Mouse (Mus musculus) heart, adult 18-20 months (tissue): ENCODE data around the gene Grm7. TPM values are rescaled to one million over a fixed set of nuclear protein-coding genes. Genes with fewer than 3 reads are reported as not detected.
A peak's percentile ranks its signal among the peaks of the same experiment; 100 is the strongest.

Experiments used
- DNase-seq, 2 experiments: peaks; one replicate each; pipeline ENCODE4 v3.0.0; 2021 to 2022; ENCODE audit warnings: mixed read lengths in 1 of 2
- long read RNA-seq, 2 experiments: library from polyadenylated mRNA; stranded (forward); transcript quantifications; one replicate each; pipeline ENCODE4 v2.0.0; 2021
- total RNA-seq, 2 experiments: library from RNA; stranded (reverse); gene quantifications; 2 replicates each; pipeline ENCODE4 v1.2.3; 2021

Grm7 gene
- under 1 TPM; 0.08 to 0.17 TPM for total RNA-seq
- long read RNA-seq, experiment 1, result 0 reads
- long read RNA-seq, experiment 2, partial matches to known transcripts, result 0 of 1 reads
- long read RNA-seq, experiment 2, other reads (novel, unspliced or antisense), result 1 of 1 reads

GRCm38 (mm10) chr6:110645411-110646361 is at the start of gene Grm7:
Gene Grm7, plus strand, starts transcription at chr6:110645581.
- peak; percentile 4 for DNase-seq

- DNase-seq, result no peak
Observed at GRCm38 (mm10) chr6:110645041-110645410, 355 bp upstream of the Grm7 start.

GRCm38 (mm10) chr6:110646901-110647300 is 1.5 kb downstream of the Grm7 start:
- DNase-seq, result no peak

DNA sequence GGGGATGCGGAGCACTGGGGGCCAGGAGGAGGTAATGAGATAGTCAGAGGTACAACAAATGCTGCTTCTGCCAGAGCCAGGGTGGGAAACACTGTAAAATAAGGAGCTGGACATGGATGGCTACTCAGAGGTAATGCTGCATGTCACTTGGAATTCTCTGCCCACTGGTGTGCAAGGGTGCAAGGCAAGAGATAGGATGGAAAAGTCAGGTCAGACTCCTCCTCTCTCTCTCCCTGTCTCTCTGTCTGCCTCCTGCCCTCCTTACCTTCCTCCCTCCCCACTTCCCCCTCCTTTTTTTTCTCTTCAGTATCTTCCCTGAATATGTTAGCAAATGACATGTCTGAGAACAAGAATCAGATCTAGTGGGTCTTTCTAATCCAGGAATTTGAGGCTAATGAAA is 3.8 kb downstream of the Grm7 start:
- no peak for DNase-seq

GRCm38 (mm10) chr6:110653361-110654001 is 8.1 kb downstream of the Grm7 start:
- no peak for DNase-seq

DNA sequence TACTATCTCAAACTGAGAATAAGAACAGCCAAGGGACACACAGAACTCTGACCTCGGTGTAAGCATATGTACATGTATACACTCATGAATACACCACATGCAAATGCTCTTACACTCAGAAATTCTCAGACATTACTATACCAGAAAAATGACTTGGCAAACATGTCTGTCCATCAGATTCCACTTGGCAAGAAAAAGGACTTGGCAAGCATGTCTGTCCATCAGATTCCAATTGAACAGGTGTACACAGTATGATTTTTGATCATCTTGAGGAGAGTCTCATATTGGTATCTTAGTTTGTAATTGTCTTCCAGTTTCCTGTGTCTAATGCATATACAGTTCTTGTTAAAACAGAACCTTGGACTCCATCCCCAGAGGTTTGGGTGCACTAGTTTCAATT is 19.1 kb downstream of the Grm7 start:
- DNase-seq, result no peak

- DNase-seq, result no peak
Observed at GRCm38 (mm10) chr6:110668447-110668846, 23.1 kb downstream of the Grm7 start.

GRCm38 (mm10) chr6:110690954-110691353 is 45.6 kb downstream of the Grm7 start:
- DNase-seq, result no peak

GRCm38 (mm10) chr6:110709763-110710162 is 64.4 kb downstream of the Grm7 start:
- no peak for DNase-seq

GRCm38 (mm10) chr6:110714943-110715342 is 69.6 kb downstream of the Grm7 start:
- DNase-seq, result no peak

- no peak for DNase-seq
Observed at GRCm38 (mm10) chr6:110723371-110723770, 78.0 kb downstream of the Grm7 start.

DNA sequence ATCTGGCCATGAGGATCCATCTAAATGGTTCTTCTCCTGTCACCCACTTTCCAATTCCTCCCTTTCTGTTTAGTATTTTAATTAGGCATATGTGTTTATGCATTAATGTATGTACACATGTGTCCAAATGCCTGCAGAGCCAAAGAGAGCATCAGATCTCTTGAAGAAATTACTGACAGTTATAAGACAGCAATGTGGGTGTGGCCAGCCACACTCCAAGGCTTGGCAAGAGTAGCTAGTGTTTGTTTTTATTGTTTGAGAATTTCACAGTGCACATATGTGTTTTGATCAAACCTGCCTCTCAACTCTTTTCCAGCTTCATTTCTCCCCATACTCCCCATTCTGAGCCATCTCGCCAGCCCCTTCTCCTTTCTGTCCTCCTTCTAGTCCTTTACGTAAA is 88.5 kb downstream of the Grm7 start:
- no peak for DNase-seq

GRCm38 (mm10) chr6:110743981-110744670 is 98.7 kb downstream of the Grm7 start:
- no peak for DNase-seq

GRCm38 (mm10) chr6:110755921-110756320 is 110.5 kb downstream of the Grm7 start:
- DNase-seq, result no peak

DNA sequence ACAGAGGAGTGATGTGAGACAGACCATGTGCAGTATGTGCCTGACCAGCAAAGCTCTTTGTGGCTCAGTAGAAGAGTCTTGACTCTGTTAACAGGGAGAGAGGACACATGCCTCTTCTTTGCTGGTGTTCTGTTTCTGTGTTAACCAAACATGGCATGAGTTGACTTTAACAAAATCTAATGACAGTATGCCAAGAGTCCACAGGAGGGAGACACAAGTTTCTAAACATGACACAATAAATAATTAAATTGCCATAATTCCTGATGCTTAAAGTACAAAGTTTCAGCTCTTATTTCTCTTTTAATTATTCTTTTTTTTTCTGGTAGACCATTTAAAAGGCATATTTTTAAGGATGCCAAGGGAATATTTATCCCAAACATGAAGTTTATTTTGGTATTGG is 124.2 kb downstream of the Grm7 start:
- no peak for DNase-seq

GRCm38 (mm10) chr6:110772652-110773051 is 127.3 kb downstream of the Grm7 start:
- no peak for DNase-seq

- DNase-seq, result no peak
Observed at GRCm38 (mm10) chr6:110776046-110776445, 130.7 kb downstream of the Grm7 start.

DNA sequence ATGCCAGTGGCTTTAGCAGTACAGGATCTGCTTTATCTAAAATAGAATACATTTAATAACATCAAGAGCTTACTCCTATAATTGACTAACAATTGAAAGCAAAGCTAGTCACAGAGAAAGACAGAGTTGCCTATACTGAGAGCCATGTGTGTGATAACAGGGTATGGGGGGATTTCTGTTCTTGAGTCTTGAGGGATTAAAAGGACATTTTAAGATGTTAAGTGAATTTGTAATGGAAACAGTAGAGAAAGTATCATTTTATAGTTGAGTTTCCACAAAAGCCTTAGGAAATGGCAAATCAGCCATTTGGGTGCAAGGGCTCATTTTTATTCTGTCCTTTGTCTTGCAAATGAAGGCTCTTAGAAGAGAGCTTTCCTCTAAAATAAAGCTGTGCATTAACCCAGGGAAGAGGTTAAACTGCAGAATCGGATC is 140.1 kb downstream of the Grm7 start:
- no peak for DNase-seq

DNA sequence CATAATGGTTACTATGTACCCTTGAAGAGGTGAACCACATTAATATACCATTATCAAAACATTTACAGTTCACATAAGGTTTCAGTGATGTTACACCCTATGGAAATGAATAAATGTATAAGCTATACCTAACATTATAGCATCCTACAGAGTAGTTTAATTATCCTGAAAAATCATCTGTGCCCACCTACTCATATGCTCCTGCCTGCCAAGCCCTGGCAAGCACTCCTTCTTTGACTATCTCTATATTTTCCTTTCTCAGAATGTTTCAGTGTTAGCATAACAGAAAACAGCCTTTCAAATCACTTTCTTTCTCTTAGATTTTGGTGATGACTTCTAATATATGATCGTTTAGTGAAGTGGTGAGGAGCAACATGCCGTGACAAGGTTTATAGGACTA is 147.3 kb downstream of the Grm7 start:
- no peak for DNase-seq

DNA sequence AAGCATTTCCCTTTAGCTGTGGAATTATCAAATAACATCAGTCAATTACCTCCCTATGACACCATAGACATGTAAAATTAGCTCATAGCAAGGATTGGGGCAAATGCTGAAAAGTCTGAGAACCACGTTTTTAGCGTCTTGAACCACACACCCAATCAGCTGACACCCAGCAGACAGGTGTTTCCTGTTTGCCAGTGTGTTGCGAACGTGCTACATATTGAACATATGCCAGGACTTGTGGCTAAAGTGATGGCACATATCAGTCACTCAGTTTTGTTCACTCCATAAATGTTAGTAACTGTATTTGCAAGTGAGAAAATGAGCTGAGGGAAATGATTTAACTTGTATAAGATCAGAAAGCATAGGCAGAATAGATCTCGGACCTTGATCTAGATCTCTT is 162.1 kb downstream of the Grm7 start:
- DNase-seq, result no peak

- DNase-seq, result no peak
Observed at GRCm38 (mm10) chr6:110812214-110812613, 166.8 kb downstream of the Grm7 start.

- DNase-seq, result no peak
Observed at GRCm38 (mm10) chr6:110818236-110818635, 172.9 kb downstream of the Grm7 start.

DNA sequence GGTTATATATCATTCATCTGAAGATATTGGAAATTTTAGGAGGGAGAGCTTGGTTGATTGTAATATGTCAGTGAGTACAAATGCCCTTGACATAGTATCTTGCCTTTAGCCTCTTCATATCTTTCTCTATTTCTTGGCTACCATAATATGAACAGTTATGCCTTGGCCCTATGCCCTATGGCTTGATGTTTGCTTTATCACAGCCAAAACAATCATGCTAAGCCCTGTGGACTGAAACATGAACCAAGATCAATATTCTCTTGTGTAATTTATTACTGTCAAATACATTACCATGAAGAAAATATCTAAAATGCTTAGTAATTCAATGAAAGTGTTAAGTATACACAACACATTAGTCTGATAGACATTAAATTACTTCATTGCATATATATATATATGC is 222.9 kb downstream of the Grm7 start:
- DNase-seq, result no peak
